Mouse (Mus musculus) limb, embryonic 12.5 days (tissue): Measurements from ENCODE around the gene Vgll4. TPM values are rescaled to one million over a fixed set of nuclear protein-coding genes. Genes with fewer than 3 reads are reported as not detected.
A peak's percentile ranks its signal among the peaks of the same experiment; 100 is the strongest.

Experiments used
- ATAC-seq: fragments of 200-750 bp; cut with Nextera tagmentation; 2 replicates; pipeline ENCODE4 v1.8.0; 2017; ENCODE audit warnings: low read depth, moderate TSS enrichment; ENCODE audit not compliant: insufficient number of reproducible peaks, insufficient read depth, low FRiP score, low TSS enrichment
- H3K27ac ChIP-seq: fragments of 300-500 bp; sonication (generic); 2 replicates; pipeline ENCODE4 v1.5.1; 2016; ENCODE audit warnings: mild to moderate bottlenecking, moderate library complexity
- H3K27me3 ChIP-seq: fragments of 300-500 bp; sonication (generic); 2 replicates; pipeline ENCODE4 v1.6.1; 2016; ENCODE audit warnings: mild to moderate bottlenecking, moderate library complexity
- H3K36me3 ChIP-seq: fragments of 300-500 bp; sonication (generic); 2 replicates; pipeline ENCODE4 v1.6.1; 2016; ENCODE audit warnings: mild to moderate bottlenecking, moderate library complexity
- H3K4me1 ChIP-seq: fragments of 300-500 bp; sonication (generic); replicated peaks from 2 replicates; pipeline ENCODE4 v1.6.1; 2016
- H3K4me2 ChIP-seq: fragments of 300-500 bp; sonication (generic); 2 replicates; pipeline ENCODE4 v1.6.1; 2016; ENCODE audit warnings: mild to moderate bottlenecking, moderate library complexity
- H3K4me3 ChIP-seq: fragments of 300-500 bp; sonication (generic); replicated peaks from 2 replicates; pipeline ENCODE4 v1.5.1; 2016; ENCODE audit warnings: mild to moderate bottlenecking
- H3K9ac ChIP-seq: fragments of 300-500 bp; sonication (generic); replicated peaks from 2 replicates; pipeline ENCODE4 v1.6.1; 2016; ENCODE audit warnings: mild to moderate bottlenecking, moderate library complexity
- H3K9me3 ChIP-seq: fragments of 300-500 bp; sonication (generic); 2 replicates; pipeline ENCODE4 v1.6.1; 2016; ENCODE audit warnings: mild to moderate bottlenecking, moderate library complexity
- WGBS: fragments of 180-500 bp; shearing (Covaris S2); methylation state at CpG from one replicate; pipeline ENCODE4 v1.1.7; 2016; 5-methylcytosine and 5-hydroxymethylcytosine counted together
- polyA plus RNA-seq: library from polyadenylated mRNA; unstranded; fragments of >200 nt; fragmentation: Nextera tagmentation; extraction: Ambion mirVana; gene quantifications from 2 replicates; pipeline ENCODE4 v1.2.1, GENCODE M21; 2016

Gene Vgll4
- polyA plus RNA-seq, 1 experiment from 2014 or later, result 156 TPM

GRCm38 (mm10) chr6:114961276-114962068, 8.3 kb downstream of the Vgll4 start:
- Histone ChIP-seq H3K4me2 (no peak overlapping the region), H3K36me3 (no peaks in the 10 kb centered on the region), H3K4me1 (peaks cover 57% of the 10 kb centered on the region), H3K27me3 (peaks cover 3% of the 10 kb centered on the region; the same call in 1 of the 2 replicates), H3K9ac (no peak overlapping the region), H3K27ac (no peak overlapping the region), H3K4me3 (no peak overlapping the region), H3K9me3 (no peaks in the 10 kb centered on the region)
- ATAC-seq, result no peak
- 79% methylated on average over 10 of the region's 10 CpGs for WGBS

- peak overlapping the region; percentile 62 for H3K27ac ChIP-seq
- no peak overlapping the region for H3K4me2 ChIP-seq
- H3K9ac ChIP-seq, result no peak overlapping the region
- H3K4me1 ChIP-seq, result peaks cover 47% of the 10 kb centered on the region
- H3K4me3 ChIP-seq, result no peak overlapping the region
- 80% methylated on average over 6 of the region's 6 CpGs for WGBS
- H3K36me3 ChIP-seq, result no peaks in the 10 kb centered on the region
- H3K9me3 ChIP-seq, result no peaks in the 10 kb centered on the region
- no peak for ATAC-seq
- H3K27me3 ChIP-seq, result peaks cover 3% of the 10 kb centered on the region; the same call in 1 of the 2 replicates
Measured at GRCm38 (mm10) chr6:114959012-114959398, 10.8 kb downstream of the Vgll4 start.

GRCm38 (mm10) chr6:114958249-114959011, 11.4 kb downstream of the Vgll4 start:
- H3K36me3 ChIP-seq, result no peaks in the 10 kb centered on the region
- no peak overlapping the region for H3K9ac ChIP-seq
- no peak overlapping the region for H3K4me3 ChIP-seq
- peaks cover 3% of the 10 kb centered on the region; the same call in 1 of the 2 replicates for H3K27me3 ChIP-seq
- H3K9me3 ChIP-seq, result no peaks in the 10 kb centered on the region
- ATAC-seq, result peak; percentile 61
- 33% methylated on average over 10 of the region's 10 CpGs for WGBS
- peak overlapping the region; percentile 23 for H3K4me2 ChIP-seq
- peaks cover 41% of the 10 kb centered on the region for H3K4me1 ChIP-seq
- peak overlapping the region; percentile 62 for H3K27ac ChIP-seq

- ATAC-seq, result no peak
- H3K27ac ChIP-seq, result peak overlapping the region; percentile 62
- WGBS, result 74% methylated on average over 12 of the region's 12 CpGs
- H3K9ac ChIP-seq, result no peak overlapping the region
- no peak overlapping the region for H3K4me3 ChIP-seq
- no peaks in the 10 kb centered on the region for H3K36me3 ChIP-seq
- H3K4me2 ChIP-seq, result no peak overlapping the region
- H3K4me1 ChIP-seq, result peaks cover 36% of the 10 kb centered on the region
- H3K9me3 ChIP-seq, result no peaks in the 10 kb centered on the region
- peaks cover 3% of the 10 kb centered on the region; the same call in 1 of the 2 replicates for H3K27me3 ChIP-seq
Measured at GRCm38 (mm10) chr6:114957756-114958155, 12.0 kb downstream of the Vgll4 start.

GRCm38 (mm10) chr6:114954496-114954895, 15.3 kb downstream of the Vgll4 start:
- H3K9ac ChIP-seq, result no peak overlapping the region
- no peak for ATAC-seq
- H3K4me2 ChIP-seq, result no peak overlapping the region
- no peaks in the 10 kb centered on the region for H3K36me3 ChIP-seq
- no peaks in the 10 kb centered on the region; the same call in 1 of the 2 replicates for H3K9me3 ChIP-seq
- no peak overlapping the region for H3K27ac ChIP-seq
- peaks cover 2% of the 10 kb centered on the region; the same call in 1 of the 2 replicates for H3K27me3 ChIP-seq
- H3K4me3 ChIP-seq, result no peak overlapping the region
- WGBS, result 86% methylated on average over 5 of the region's 5 CpGs
- peaks cover 24% of the 10 kb centered on the region for H3K4me1 ChIP-seq

GRCm38 (mm10) chr6:114953601-114954000, 16.2 kb downstream of the Vgll4 start:
- peaks cover 15% of the 10 kb centered on the region for H3K4me1 ChIP-seq
- H3K9me3 ChIP-seq, result no peaks in the 10 kb centered on the region; the same call in 1 of the 2 replicates
- no peaks in the 10 kb centered on the region for H3K36me3 ChIP-seq
- no peak overlapping the region for H3K9ac ChIP-seq
- no peak overlapping the region for H3K4me2 ChIP-seq
- no peak overlapping the region for H3K27ac ChIP-seq
- no peak overlapping the region for H3K4me3 ChIP-seq
- ATAC-seq, result no peak
- peaks cover 2% of the 10 kb centered on the region; the same call in 1 of the 2 replicates for H3K27me3 ChIP-seq
- 94% methylated on average over 5 of the region's 5 CpGs for WGBS

GRCm38 (mm10) chr6:114952356-114952755, 17.4 kb downstream of the Vgll4 start:
- ATAC-seq, result no peak
- no peak overlapping the region for H3K9ac ChIP-seq
- no peaks in the 10 kb centered on the region for H3K36me3 ChIP-seq
- WGBS, result 69% methylated on average over 5 of the region's 5 CpGs
- H3K27ac ChIP-seq, result 0 out of 2 replicates have a peak overlapping the region, but pooled peaks have one; percentile 29
- no peak overlapping the region for H3K4me2 ChIP-seq
- H3K27me3 ChIP-seq, result peaks cover 2% of the 10 kb centered on the region; the same call in 1 of the 2 replicates
- H3K4me3 ChIP-seq, result no peak overlapping the region
- no peaks in the 10 kb centered on the region; the same call in 1 of the 2 replicates for H3K9me3 ChIP-seq
- H3K4me1 ChIP-seq, result peaks cover 3% of the 10 kb centered on the region; the same call in 1 of the 2 replicates

GRCm38 (mm10) chr6:114944456-114945438, 25.0 kb downstream of the Vgll4 start:
- Histone ChIP-seq H3K36me3 (no peaks in the 10 kb centered on the region), H3K4me3 (no peak overlapping the region), H3K27ac (no peak overlapping the region), H3K9me3 (no peaks in the 10 kb centered on the region), H3K4me2 (no peak overlapping the region), H3K9ac (no peak overlapping the region), H3K27me3 (no peaks in the 10 kb centered on the region), H3K4me1 (peaks cover 17% of the 10 kb centered on the region)
- ATAC-seq, result no peak
- WGBS, result 85% methylated on average over 14 of the region's 14 CpGs

- Histone ChIP-seq H3K27ac (0 out of 2 replicates have a peak overlapping the region, but pooled peaks have one; percentile 23), H3K27me3 (no peaks in the 10 kb centered on the region), H3K9ac (no peak overlapping the region), H3K9me3 (no peaks in the 10 kb centered on the region), H3K4me3 (no peak overlapping the region), H3K4me1 (peaks cover 23% of the 10 kb centered on the region; the same call in 1 of the 2 replicates), H3K36me3 (no peaks in the 10 kb centered on the region), H3K4me2 (no peak overlapping the region)
- 62% methylated on average over 8 of the region's 8 CpGs for WGBS
- no peak for ATAC-seq
Measured at GRCm38 (mm10) chr6:114941201-114941849, 28.5 kb downstream of the Vgll4 start.

- Histone ChIP-seq H3K4me2 (no peak overlapping the region), H3K36me3 (no peaks in the 10 kb centered on the region), H3K9me3 (no peaks in the 10 kb centered on the region), H3K27me3 (no peaks in the 10 kb centered on the region), H3K27ac (no peak overlapping the region), H3K4me3 (no peak overlapping the region), H3K9ac (no peak overlapping the region), H3K4me1 (peaks cover 23% of the 10 kb centered on the region; the same call in 1 of the 2 replicates)
- 94% methylated on average over 2 of the region's 2 CpGs for WGBS
- no peak for ATAC-seq
Measured at GRCm38 (mm10) chr6:114939666-114940065, 30.1 kb downstream of the Vgll4 start.
